8 mouse cellular contexts compared by ENCODE assay signal in the genomic region with DNA sequence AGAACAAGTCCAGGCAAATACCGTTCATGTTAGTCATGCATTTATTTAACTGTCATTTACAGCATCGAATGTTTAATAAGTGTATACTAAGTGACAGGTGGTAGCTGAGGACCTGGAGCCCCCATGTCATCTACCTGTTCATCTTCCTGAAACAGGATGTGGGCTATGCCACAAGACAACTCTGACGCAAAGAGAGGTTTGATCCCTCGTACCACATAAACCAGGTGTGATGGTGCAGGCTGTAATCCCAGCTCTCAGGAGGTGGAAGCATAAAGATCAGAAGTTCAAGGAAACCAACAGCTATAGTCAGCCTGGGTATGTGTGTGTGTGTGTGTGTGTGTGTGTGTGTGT. TPM values are rescaled to one million over a fixed set of nuclear protein-coding genes. Genes with fewer than 3 reads are reported as not detected.
DNase-seq lines count a peak whose midpoint lies in the region; ATAC-seq and TF ChIP-seq lines count a peak whose summit lies in the region.

No protein-coding gene starts in this region.

- H3K27me3 ChIP-seq in kidney, embryonic 14.5 days (ENCODE audit: control insufficient read depth, insufficient read depth, low read length) = no peaks in the 10 kb centered on the region
- no peaks in the 10 kb centered on the region for H3K27me3 ChIP-seq in intestine, postnatal 0 days (replicated peaks; ENCODE audit: control insufficient read depth, insufficient read depth, low read length)

- no peak for DNase-seq in kidney, postnatal 10 days
- DNase-seq in naive thymus-derived CD4-positive, alpha-beta T cell, adult 2 months (ENCODE audit: low read depth) = peak; percentile 94
- DNase-seq in cerebellum, postnatal 10 days = no peak
- DNase-seq in kidney, postnatal 4 days = no peak
- DNase-seq in embryo, embryonic 11 days = no peak

- no peaks in the 10 kb centered on the region for H3K36me3 ChIP-seq in kidney, embryonic 14.5 days (ENCODE audit: control insufficient read depth, insufficient read depth, low read length)
- H3K36me3 ChIP-seq in intestine, postnatal 0 days (ENCODE audit: control insufficient read depth, insufficient read depth) = no peaks in the 10 kb centered on the region

- H3K4me3 ChIP-seq in kidney, embryonic 14.5 days (ENCODE audit: low read length) = peak overlapping the region; percentile 36
- H3K4me3 ChIP-seq in cortical plate, adult 2 months (ENCODE audit: insufficient read depth, low read length) = peak overlapping the region; percentile 45; the same call in 1 of the 2 replicates
- H3K4me3 ChIP-seq in intestine, postnatal 0 days (ENCODE audit: low read depth, low read length) = peak overlapping the region; percentile 35; the same call in 1 of the 2 replicates

- H3K9me3 ChIP-seq in kidney, embryonic 14.5 days (ENCODE audit: control insufficient read depth, low read length) = no peaks in the 10 kb centered on the region
- no peaks in the 10 kb centered on the region for H3K9me3 ChIP-seq in intestine, postnatal 0 days (ENCODE audit: control insufficient read depth)

- peak; percentile 38; the same call in 1 of the 2 replicates for ATAC-seq in kidney, embryonic 14.5 days (ENCODE audit: low FRiP score, low TSS enrichment)
- ATAC-seq in intestine, postnatal 0 days = peak; percentile 26

- peak overlapping the region; percentile 66 for H3K4me2 ChIP-seq in kidney, embryonic 14.5 days (replicated peaks; ENCODE audit: low read depth, low read length)
- H3K4me2 ChIP-seq in intestine, postnatal 0 days (replicated peaks; ENCODE audit: low read depth) = peak overlapping the region; percentile 72

- TF ChIP-seq POLR2A in cortical plate, adult 2 months (IDR thresholded peaks at IDR 0.05; ENCODE audit: extremely low read depth, insufficient read depth, low read length) = no peak

- no peaks in the 10 kb centered on the region for H3K4me1 ChIP-seq in kidney, embryonic 14.5 days (ENCODE audit: control insufficient read depth, insufficient read depth, low read length)
- no peaks in the 10 kb centered on the region; the same call in 1 of the 2 replicates for H3K4me1 ChIP-seq in cortical plate, adult 2 months (ENCODE audit: control insufficient read depth, insufficient read depth, low read length)
- H3K4me1 ChIP-seq in intestine, postnatal 0 days (replicated peaks; ENCODE audit: control insufficient read depth, insufficient read depth, low read length) = peaks cover 6% of the 10 kb centered on the region

- H3K9ac ChIP-seq in kidney, embryonic 14.5 days (ENCODE audit: low read depth, low read length) = no peak overlapping the region
- H3K9ac ChIP-seq in intestine, postnatal 0 days (ENCODE audit: low read depth, low read length) = peak overlapping the region; percentile 50; the same call in 1 of the 2 replicates

- H3K27ac ChIP-seq in kidney, embryonic 14.5 days (ENCODE audit: low read depth, low read length) = no peak overlapping the region
- H3K27ac ChIP-seq in cortical plate, adult 2 months (ENCODE audit: insufficient read depth, low read length) = no peak overlapping the region
- H3K27ac ChIP-seq in intestine, postnatal 0 days (ENCODE audit: low read depth, low read length) = peak overlapping the region; percentile 91

- 52% methylated on average over 4 of the region's 4 CpGs for WGBS in kidney, embryonic 14.5 days
- 22% methylated on average over 4 of the region's 4 CpGs for WGBS in intestine, postnatal 0 days

- TF ChIP-seq CTCF in cortical plate, adult 2 months (IDR thresholded peaks at IDR 0.05; ENCODE audit: extremely low read depth, insufficient read depth, low read length) = no peak
- no peak for TF ChIP-seq CTCF in intestine, postnatal 0 days (IDR thresholded peaks at IDR 0.05; ENCODE audit: low read depth)

RNA-seq across cellular contexts. Expression of a gene that starts 19.4 kb away (rescaled TPM):
- 5.2 and 9.8 TPM in 2 replicates for polyA plus RNA-seq in kidney, embryonic 14.5 days (2014; fragmentation: Nextera tagmentation; extraction: Ambion mirVana)
- polyA plus RNA-seq in cortical plate, adult 2 months (2012; rRNA removed) = 16.0 and 17.8 TPM in 2 replicates
- 8.4 and 9.6 TPM in 2 replicates for polyA plus RNA-seq in intestine, postnatal 0 days (2015; fragmentation: Nextera tagmentation; extraction: Ambion mirVana)

RNA-seq across cellular contexts. Expression of a gene that starts 32.9 kb away (rescaled TPM):
- 3.2 and 5.5 TPM in 2 replicates for polyA plus RNA-seq in kidney, embryonic 14.5 days (2014; fragmentation: Nextera tagmentation; extraction: Ambion mirVana)
- polyA plus RNA-seq in cortical plate, adult 2 months (2012; rRNA removed) = 15.1 and 16.2 TPM in 2 replicates
- polyA plus RNA-seq in intestine, postnatal 0 days (2015; fragmentation: Nextera tagmentation; extraction: Ambion mirVana) = 6.4 and 9.5 TPM in 2 replicates
